In the genomic region with DNA sequence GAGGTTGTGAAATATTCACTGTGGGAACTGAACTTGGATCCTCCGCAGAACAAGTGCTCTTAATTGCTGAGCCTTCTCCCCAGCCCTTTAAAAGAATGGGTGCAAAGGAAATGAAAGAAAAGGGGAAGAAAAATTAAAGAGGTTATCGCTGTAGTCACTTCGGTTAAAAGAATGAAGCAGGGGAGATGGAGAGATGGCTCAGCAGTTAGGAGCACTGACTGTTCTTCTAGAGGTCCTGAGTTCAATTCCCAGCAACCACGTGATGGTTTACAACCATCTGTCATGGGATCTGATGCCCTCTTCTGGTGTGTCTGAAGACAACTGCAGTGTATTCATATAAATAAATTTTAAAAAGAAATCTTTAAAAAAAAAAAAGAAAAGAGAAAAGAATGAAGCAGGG, we compare ENCODE assay signal across 13 mouse cellular contexts. TPM values are rescaled to one million over a fixed set of nuclear protein-coding genes. Genes with fewer than 3 reads are reported as not detected.
A peak's percentile ranks its signal among the peaks of the same experiment; 100 is the strongest.
DNase-seq lines count a peak whose midpoint lies in the region; ATAC-seq and TF ChIP-seq lines count a peak whose summit lies in the region.
"Had no signal": no experiment of that assay in that cellular context is flagged by ENCODE, and none has a peak within 500 bp of the region (broad histone marks: within the 10 kb centered on the region; RNA-seq: fewer than 3 reads in every experiment).

No protein-coding gene starts in this region.

- 82% methylated on average over 4 of the region's 4 CpGs for WGBS in heart, postnatal 0 days
- WGBS in liver, embryonic 12.5 days (ENCODE audit: insufficient replicate concordance) = 64% methylated on average over 4 of the region's 4 CpGs
- WGBS in stomach, embryonic 16.5 days = 78% methylated on average over 4 of the region's 4 CpGs

- DNase-seq in heart, postnatal 0 days (ENCODE audit: low spot score) = no peak
- DNase-seq in heart, postnatal 25 days (ENCODE audit: low spot score) = no peak
- DNase-seq in testis, postnatal 14 days (ENCODE audit: low spot score) = no peak
- DNase-seq: cerebellum, adult 2 months; gastrocnemius, postnatal 25 days; thymus, postnatal 25 days had no signal

- TF ChIP-seq CTCF in heart, postnatal 0 days (IDR thresholded peaks at IDR 0.05; ENCODE audit: low read depth) = no peak

- no peak overlapping the region for H3K9ac ChIP-seq in heart, postnatal 0 days (replicated peaks; ENCODE audit: low read depth, low read length)
- H3K9ac ChIP-seq in liver, embryonic 12.5 days = peak overlapping the region; percentile 65
- no peak overlapping the region for H3K9ac ChIP-seq in stomach, embryonic 16.5 days (ENCODE audit: low read length)
- H3K9ac ChIP-seq: forebrain, embryonic 15.5 days had no signal

- no peaks in the 10 kb centered on the region for H3K36me3 ChIP-seq in heart, postnatal 0 days (replicated peaks; ENCODE audit: control insufficient read depth, insufficient read depth, low read length)
- H3K36me3 ChIP-seq in megakaryocyte, embryonic 14.5 days (replicated peaks; ENCODE audit: low read length) = peaks cover 3% of the 10 kb centered on the region
- H3K36me3 ChIP-seq in liver, embryonic 12.5 days = peaks cover 3% of the 10 kb centered on the region; the same call in 1 of the 2 replicates
- H3K36me3 ChIP-seq in stomach, embryonic 16.5 days (ENCODE audit: control insufficient read depth, insufficient read depth, low read length) = no peaks in the 10 kb centered on the region
- H3K36me3 ChIP-seq: forebrain, embryonic 15.5 days had no signal

- no peak for ATAC-seq in heart, postnatal 0 days (ENCODE audit: insufficient read depth, low read depth)
- ATAC-seq in megakaryocyte, adult 5-6 weeks (ENCODE audit: poor library complexity, severe bottlenecking) = no peak
- no peak for ATAC-seq in liver, embryonic 12.5 days
- no peak for ATAC-seq in stomach, embryonic 16.5 days (ENCODE audit: insufficient read depth, low FRiP score)
- ATAC-seq: forebrain, embryonic 15.5 days had no signal

- peaks cover 13% of the 10 kb centered on the region for H3K4me1 ChIP-seq in heart, postnatal 0 days (ENCODE audit: control insufficient read depth, insufficient read depth)
- H3K4me1 ChIP-seq in megakaryocyte, embryonic 14.5 days = peaks cover 42% of the 10 kb centered on the region
- peaks cover 40% of the 10 kb centered on the region for H3K4me1 ChIP-seq in liver, embryonic 12.5 days
- peaks cover 16% of the 10 kb centered on the region for H3K4me1 ChIP-seq in stomach, embryonic 16.5 days (ENCODE audit: control insufficient read depth, insufficient read depth, low read length)

- H3K9me3 ChIP-seq in heart, postnatal 0 days (replicated peaks; ENCODE audit: control insufficient read depth, low read length) = no peaks in the 10 kb centered on the region
- H3K9me3 ChIP-seq in megakaryocyte, embryonic 14.5 days = no peaks in the 10 kb centered on the region
- H3K9me3 ChIP-seq in liver, embryonic 12.5 days (replicated peaks) = no peaks in the 10 kb centered on the region
- H3K9me3 ChIP-seq in stomach, embryonic 16.5 days (replicated peaks; ENCODE audit: control insufficient read depth, low read length) = no peaks in the 10 kb centered on the region
- H3K9me3 ChIP-seq: forebrain, embryonic 15.5 days had no signal

- no peak overlapping the region for H3K4me3 ChIP-seq in heart, postnatal 0 days (ENCODE audit: low read depth, low read length)
- peak overlapping the region; percentile 99 for H3K4me3 ChIP-seq in megakaryocyte, embryonic 14.5 days (replicated peaks)
- H3K4me3 ChIP-seq in liver, embryonic 12.5 days = peak overlapping the region; percentile 93
- no peak overlapping the region for H3K4me3 ChIP-seq in stomach, embryonic 16.5 days (replicated peaks; ENCODE audit: low read length)
- H3K4me3 ChIP-seq: forebrain, embryonic 15.5 days had no signal

- H3K27ac ChIP-seq in heart, postnatal 0 days (ENCODE audit: low read depth) = no peak overlapping the region
- no peak overlapping the region for H3K27ac ChIP-seq in liver, embryonic 12.5 days
- no peak overlapping the region for H3K27ac ChIP-seq in stomach, embryonic 16.5 days (ENCODE audit: low read length)
- H3K27ac ChIP-seq: forebrain, embryonic 15.5 days; layer of hippocampus, adult 2 months had no signal

- no peak for TF ChIP-seq EP300 in heart, postnatal 0 days (IDR thresholded peaks at IDR 0.05; ENCODE audit: low read depth)

- H3K4me2 ChIP-seq in heart, postnatal 0 days (ENCODE audit: low read depth, low read length) = peak overlapping the region; percentile 89
- H3K4me2 ChIP-seq in liver, embryonic 12.5 days = peak overlapping the region; percentile 78
- H3K4me2 ChIP-seq in stomach, embryonic 16.5 days (ENCODE audit: low read depth, low read length) = peak overlapping the region; percentile 91; the same call in 1 of the 2 replicates

- intact Hi-C loops in heart, postnatal 25 days (cut with DNase I) = no loop called here

- peaks cover 30% of the 10 kb centered on the region for H3K27me3 ChIP-seq in heart, postnatal 0 days (ENCODE audit: control insufficient read depth, insufficient read depth, low read length)
- peaks cover 36% of the 10 kb centered on the region for H3K27me3 ChIP-seq in megakaryocyte, embryonic 14.5 days (replicated peaks)
- peaks cover 35% of the 10 kb centered on the region for H3K27me3 ChIP-seq in liver, embryonic 12.5 days (replicated peaks)
- H3K27me3 ChIP-seq in stomach, embryonic 16.5 days (ENCODE audit: control insufficient read depth, insufficient read depth, low read length) = peaks cover 20% of the 10 kb centered on the region

RNA-seq across cellular contexts. Expression of a gene that starts 1.5 kb away (rescaled TPM):
- 0.99 and 2.3 TPM in 2 replicates for total RNA-seq in heart, postnatal 0 days (2014; rRNA removed; ENCODE audit: low replicate concordance)
- polyA plus RNA-seq in heart, postnatal 0 days (2015; fragmentation: Nextera tagmentation; extraction: Ambion mirVana) = 3.0 and 3.6 TPM in 2 replicates
- total RNA-seq in heart, postnatal 25 days (2021) = 1 to 10 TPM; 2.9 to 3.4 TPM
- polyA plus RNA-seq in megakaryocyte, embryonic 14.5 days (2012; ENCODE audit: insufficient read depth, low replicate concordance) = 1.1 and 8.2 TPM in 2 replicates
- 0.27 TPM in 1 of 2 replicates, not detected in the other for total RNA-seq in megakaryocyte, adult 5-6 weeks (2015)
- total RNA-seq in megakaryocyte, adult 5-6 weeks (2017) = 0.44 and 1.2 TPM in 2 replicates
- polyA plus RNA-seq in liver, embryonic 12.5 days (2016; fragmentation: Nextera tagmentation; extraction: Ambion mirVana) = 2.2 and 2.3 TPM in 2 replicates
- 1.5 and 1.6 TPM in 2 replicates for polyA plus RNA-seq in stomach, embryonic 16.5 days (2015; fragmentation: Nextera tagmentation; extraction: Ambion mirVana)

RNA-seq across cellular contexts. Expression of a gene that starts 1.6 kb away (rescaled TPM):
- total RNA-seq in heart, postnatal 0 days (2014; rRNA removed; ENCODE audit: low replicate concordance) = 28.9 and 45.5 TPM in 2 replicates
- polyA plus RNA-seq in heart, postnatal 0 days (2015; fragmentation: Nextera tagmentation; extraction: Ambion mirVana) = 66.3 and 66.6 TPM in 2 replicates
- 10 to 100 TPM; 29.6 to 30.5 TPM for total RNA-seq in heart, postnatal 25 days (2021)
- polyA plus RNA-seq in megakaryocyte, embryonic 14.5 days (2012; ENCODE audit: insufficient read depth, low replicate concordance) = 1.5 TPM in 1 of 2 replicates, not detected in the other
- total RNA-seq in megakaryocyte, adult 5-6 weeks (2015) = 45.3 and 69.6 TPM in 2 replicates
- 67.3 and 83.9 TPM in 2 replicates for total RNA-seq in megakaryocyte, adult 5-6 weeks (2017)
- 47.5 and 48.8 TPM in 2 replicates for polyA plus RNA-seq in liver, embryonic 12.5 days (2016; fragmentation: Nextera tagmentation; extraction: Ambion mirVana)
- 86.4 and 89.4 TPM in 2 replicates for polyA plus RNA-seq in stomach, embryonic 16.5 days (2015; fragmentation: Nextera tagmentation; extraction: Ambion mirVana)

RNA-seq across cellular contexts. Expression of a gene that starts 26.3 kb away (rescaled TPM):
- 0.15 TPM in 1 of 2 replicates, not detected in the other for total RNA-seq in heart, postnatal 0 days (2014; rRNA removed; ENCODE audit: low replicate concordance)
- 0.05 and 0.07 TPM in 2 replicates for polyA plus RNA-seq in heart, postnatal 0 days (2015; fragmentation: Nextera tagmentation; extraction: Ambion mirVana)
- total RNA-seq in heart, postnatal 25 days (2021) = not detected
- polyA plus RNA-seq in megakaryocyte, embryonic 14.5 days (2012; ENCODE audit: insufficient read depth, low replicate concordance) = not detected in 2 replicates
- not detected in 2 replicates for total RNA-seq in megakaryocyte, adult 5-6 weeks (2015)
- not detected in 2 replicates for total RNA-seq in megakaryocyte, adult 5-6 weeks (2017)
- polyA plus RNA-seq in liver, embryonic 12.5 days (2016; fragmentation: Nextera tagmentation; extraction: Ambion mirVana) = 0.04 and 0.07 TPM in 2 replicates
- 0.14 and 0.20 TPM in 2 replicates for polyA plus RNA-seq in stomach, embryonic 16.5 days (2015; fragmentation: Nextera tagmentation; extraction: Ambion mirVana)
- polyA plus RNA-seq: hindbrain, embryonic 11.5 days had no signal

RNA-seq across cellular contexts. Expression of a gene that starts 55.2 kb away (rescaled TPM):
- total RNA-seq in heart, postnatal 0 days (2014; rRNA removed; ENCODE audit: low replicate concordance) = 4.0 and 4.2 TPM in 2 replicates
- 5.7 and 6.1 TPM in 2 replicates for polyA plus RNA-seq in heart, postnatal 0 days (2015; fragmentation: Nextera tagmentation; extraction: Ambion mirVana)
- 10 to 100 TPM; 20.1 to 29.0 TPM for total RNA-seq in heart, postnatal 25 days (2021)
- 1.3 TPM in 1 of 2 replicates, not detected in the other for polyA plus RNA-seq in megakaryocyte, embryonic 14.5 days (2012; ENCODE audit: insufficient read depth, low replicate concordance)
- 6.8 TPM in 2 replicates for total RNA-seq in megakaryocyte, adult 5-6 weeks (2015)
- total RNA-seq in megakaryocyte, adult 5-6 weeks (2017) = 6.1 and 6.6 TPM in 2 replicates
- polyA plus RNA-seq in liver, embryonic 12.5 days (2016; fragmentation: Nextera tagmentation; extraction: Ambion mirVana) = 5.8 and 6.0 TPM in 2 replicates
- polyA plus RNA-seq in stomach, embryonic 16.5 days (2015; fragmentation: Nextera tagmentation; extraction: Ambion mirVana) = 13.3 and 14.1 TPM in 2 replicates

Comparison
In these comparisons a context has a peak if more than half of its experiments do, and no peak if none do; other contexts are left out.
1. H3K4me3 ChIP-seq: peak in megakaryocyte, embryonic 14.5 days (single experiment) and liver, embryonic 12.5 days (single experiment); none in heart, postnatal 0 days (single experiment) and stomach, embryonic 16.5 days (single experiment).
2. RNA of a gene that starts 1.6 kb away (polyA plus RNA-seq): 86.4 to 89.4 TPM in stomach, embryonic 16.5 days, 66.3 to 66.6 TPM in heart, postnatal 0 days and 47.5 to 48.8 TPM in liver, embryonic 12.5 days; 1.5 TPM in megakaryocyte, embryonic 14.5 days; every median in the first group is over 10 times any median in the second.
3. Peak in every context shown above with its lines, with median percentiles within 50 percentile points of each other: H3K4me2 ChIP-seq.